Mouse (Mus musculus): ENCODE results near the gene Gmeb1. TPM values are rescaled to one million over a fixed set of nuclear protein-coding genes. Genes with fewer than 3 reads are reported as not detected.
"Not testable (repeated sequence)": the region's sequence is repeated elsewhere in the genome, so short reads cannot be mapped to it uniquely, and the experiment has no call there.

Gmeb1 gene
- polyA plus RNA-seq, 1 experiment from 2014 or later = 39.5 TPM

GRCm38 (mm10) chr4:132245643-132246042 is 15.8 kb downstream of the Gmeb1 start:
- no peaks in the 10 kb centered on the region for H3K4me1 ChIP-seq (ENCODE audit: insufficient read depth)
- no peaks in the 10 kb centered on the region for H3K9me3 ChIP-seq (ENCODE audit: low read depth, low read length)
- H3K4me3 ChIP-seq (ENCODE audit: low read depth, low read length) = no peak overlapping the region
- no peak overlapping the region; the same call in 1 of the 2 replicates for H3K27ac ChIP-seq (ENCODE audit: low read depth)
- WGBS = 89% methylated on average over 3 of the region's 3 CpGs
- no peak overlapping the region for H3K9ac ChIP-seq
- no peak for ATAC-seq (ENCODE audit: insufficient read depth)
- DNase-seq = no peak
- peaks cover 86% of the 10 kb centered on the region for H3K36me3 ChIP-seq (ENCODE audit: insufficient read depth)
- no peak overlapping the region for H3K4me2 ChIP-seq
- no peaks in the 10 kb centered on the region for H3K27me3 ChIP-seq (ENCODE audit: insufficient read depth, low read length)
- no peak for TF ChIP-seq CTCF (IDR thresholded peaks at IDR 0.05; ENCODE audit: low read depth)

GRCm38 (mm10) chr4:132241208-132241607 is 20.2 kb downstream of the Gmeb1 start:
- peaks cover 89% of the 10 kb centered on the region for H3K36me3 ChIP-seq (ENCODE audit: insufficient read depth)
- no peak for DNase-seq
- no peaks in the 10 kb centered on the region for H3K9me3 ChIP-seq (ENCODE audit: low read depth, low read length)
- H3K27me3 ChIP-seq (ENCODE audit: insufficient read depth, low read length) = no peaks in the 10 kb centered on the region
- H3K9ac ChIP-seq = no peak overlapping the region
- no peak overlapping the region for H3K4me2 ChIP-seq
- TF ChIP-seq CTCF (IDR thresholded peaks at IDR 0.05; ENCODE audit: low read depth) = no peak
- H3K4me3 ChIP-seq (ENCODE audit: low read depth, low read length) = no peak overlapping the region
- no peak overlapping the region for H3K27ac ChIP-seq (ENCODE audit: low read depth)
- no peaks in the 10 kb centered on the region for H3K4me1 ChIP-seq (ENCODE audit: insufficient read depth)
- no peak for ATAC-seq (ENCODE audit: insufficient read depth)
- 81% methylated on average over 3 of the region's 3 CpGs for WGBS

- no peak for TF ChIP-seq CTCF (IDR thresholded peaks at IDR 0.05; ENCODE audit: low read depth)
- WGBS = 83% methylated on average over 3 of the region's 3 CpGs
- Histone ChIP-seq H3K4me1 (ENCODE audit: insufficient read depth) (no peaks in the 10 kb centered on the region), H3K36me3 (ENCODE audit: insufficient read depth) (peaks cover 89% of the 10 kb centered on the region), H3K27ac (ENCODE audit: low read depth) (no peak overlapping the region), H3K27me3 (ENCODE audit: insufficient read depth, low read length) (no peaks in the 10 kb centered on the region), H3K4me2 (no peak overlapping the region), H3K9me3 (ENCODE audit: low read depth, low read length) (no peaks in the 10 kb centered on the region), H3K9ac (no peak overlapping the region), H3K4me3 (ENCODE audit: low read depth, low read length) (no peak overlapping the region)
- no peak for DNase-seq
- ATAC-seq (ENCODE audit: insufficient read depth) = no peak
Observed at GRCm38 (mm10) chr4:132240367-132240766, 21.0 kb downstream of the Gmeb1 start.

GRCm38 (mm10) chr4:132238356-132238755 is 23.0 kb downstream of the Gmeb1 start:
- H3K36me3 ChIP-seq (ENCODE audit: insufficient read depth) = peaks cover 91% of the 10 kb centered on the region

GRCm38 (mm10) chr4:132234710-132235109 is 26.7 kb downstream of the Gmeb1 start:
- TF ChIP-seq CTCF (IDR thresholded peaks at IDR 0.05; ENCODE audit: low read depth) = no peak
- Histone ChIP-seq H3K4me2 (no peak overlapping the region), H3K9me3 (ENCODE audit: low read depth, low read length) (no peaks in the 10 kb centered on the region), H3K9ac (no peak overlapping the region), H3K27ac (ENCODE audit: low read depth) (no peak overlapping the region), H3K4me3 (ENCODE audit: low read depth, low read length) (no peak overlapping the region), H3K4me1 (ENCODE audit: insufficient read depth) (no peaks in the 10 kb centered on the region), H3K27me3 (ENCODE audit: insufficient read depth, low read length) (no peaks in the 10 kb centered on the region), H3K36me3 (ENCODE audit: insufficient read depth) (peaks cover 90% of the 10 kb centered on the region)
- no peak for DNase-seq
- WGBS = 91% methylated on average over 8 of the region's 8 CpGs
- ATAC-seq (ENCODE audit: insufficient read depth) = no peak

More at GRCm38 (mm10) chr4:132238356-132238755, 23.0 kb downstream of the Gmeb1 start:
- DNase-seq (no peak), ATAC-seq (ENCODE audit: insufficient read depth) (no peak)
- H3K9me3 ChIP-seq (ENCODE audit: low read depth, low read length) = no peaks in the 10 kb centered on the region
- no peaks in the 10 kb centered on the region for H3K4me1 ChIP-seq (ENCODE audit: insufficient read depth)
- H3K4me3 ChIP-seq (ENCODE audit: low read depth, low read length) = no peak overlapping the region
- 85% methylated on average over 4 of the region's 4 CpGs for WGBS
- no peak overlapping the region for H3K9ac ChIP-seq
- no peak overlapping the region for H3K4me2 ChIP-seq
- H3K27me3 ChIP-seq (ENCODE audit: insufficient read depth, low read length) = no peaks in the 10 kb centered on the region
- TF ChIP-seq CTCF (IDR thresholded peaks at IDR 0.05; ENCODE audit: low read depth) = no peak
- no peak overlapping the region for H3K27ac ChIP-seq (ENCODE audit: low read depth)

- no peak overlapping the region for H3K27ac ChIP-seq (ENCODE audit: low read depth)
- 90% methylated on average over 5 of the region's 5 CpGs for WGBS
- no peaks in the 10 kb centered on the region for H3K9me3 ChIP-seq (ENCODE audit: low read depth, low read length)
- no peak for TF ChIP-seq CTCF (IDR thresholded peaks at IDR 0.05; ENCODE audit: low read depth)
- DNase-seq (no peak), ATAC-seq (ENCODE audit: insufficient read depth) (no peak)
- no peak overlapping the region for H3K9ac ChIP-seq
- H3K4me1 ChIP-seq (ENCODE audit: insufficient read depth) = no peaks in the 10 kb centered on the region
- no peak overlapping the region for H3K4me3 ChIP-seq (ENCODE audit: low read depth, low read length)
- H3K4me2 ChIP-seq = no peak overlapping the region
- H3K27me3 ChIP-seq (ENCODE audit: insufficient read depth, low read length) = no peaks in the 10 kb centered on the region
- H3K36me3 ChIP-seq (ENCODE audit: insufficient read depth) = peaks cover 92% of the 10 kb centered on the region
Observed at GRCm38 (mm10) chr4:132230422-132230821, 31.0 kb downstream of the Gmeb1 start.

- not testable (repeated sequence) for H3K4me3 ChIP-seq (ENCODE audit: low read depth, low read length); H3K9me3 ChIP-seq (ENCODE audit: low read depth, low read length); H3K4me1 ChIP-seq (ENCODE audit: insufficient read depth); H3K27me3 ChIP-seq (ENCODE audit: insufficient read depth, low read length); H3K27ac ChIP-seq (ENCODE audit: low read depth); ATAC-seq (ENCODE audit: insufficient read depth); DNase-seq; H3K9ac ChIP-seq; H3K4me2 ChIP-seq
- H3K36me3 ChIP-seq (ENCODE audit: insufficient read depth) = peaks cover 37% of the 10 kb centered on the region
- WGBS = 91% methylated on average over 5 of the region's 5 CpGs
Observed at GRCm38 (mm10) chr4:132222001-132222400, 39.4 kb downstream of the Gmeb1 start.

GRCm38 (mm10) chr4:132218439-132218838 is 43.0 kb downstream of the Gmeb1 start:
- H3K4me1 ChIP-seq (ENCODE audit: insufficient read depth); H3K27ac ChIP-seq (ENCODE audit: low read depth); H3K4me2 ChIP-seq; H3K27me3 ChIP-seq (ENCODE audit: insufficient read depth, low read length); ATAC-seq (ENCODE audit: insufficient read depth); DNase-seq; H3K9ac ChIP-seq; H3K36me3 ChIP-seq (ENCODE audit: insufficient read depth); H3K9me3 ChIP-seq (ENCODE audit: low read depth, low read length); H3K4me3 ChIP-seq (ENCODE audit: low read depth, low read length): not testable (repeated sequence)
- 74% methylated on average over 6 of the region's 6 CpGs for WGBS

All from lung, embryonic 14.5 days (tissue).